Mouse (Mus musculus): ENCODE measurements at regions not wholly inside any gene's neighbourhood (a gene's known extent, or its start where the extent isn't known, plus 50 kb on each side); places are given as distances from the start of the nearest gene placed in this dataset.
A peak's percentile ranks its signal among the peaks of the same experiment; 100 is the strongest.

DNA sequence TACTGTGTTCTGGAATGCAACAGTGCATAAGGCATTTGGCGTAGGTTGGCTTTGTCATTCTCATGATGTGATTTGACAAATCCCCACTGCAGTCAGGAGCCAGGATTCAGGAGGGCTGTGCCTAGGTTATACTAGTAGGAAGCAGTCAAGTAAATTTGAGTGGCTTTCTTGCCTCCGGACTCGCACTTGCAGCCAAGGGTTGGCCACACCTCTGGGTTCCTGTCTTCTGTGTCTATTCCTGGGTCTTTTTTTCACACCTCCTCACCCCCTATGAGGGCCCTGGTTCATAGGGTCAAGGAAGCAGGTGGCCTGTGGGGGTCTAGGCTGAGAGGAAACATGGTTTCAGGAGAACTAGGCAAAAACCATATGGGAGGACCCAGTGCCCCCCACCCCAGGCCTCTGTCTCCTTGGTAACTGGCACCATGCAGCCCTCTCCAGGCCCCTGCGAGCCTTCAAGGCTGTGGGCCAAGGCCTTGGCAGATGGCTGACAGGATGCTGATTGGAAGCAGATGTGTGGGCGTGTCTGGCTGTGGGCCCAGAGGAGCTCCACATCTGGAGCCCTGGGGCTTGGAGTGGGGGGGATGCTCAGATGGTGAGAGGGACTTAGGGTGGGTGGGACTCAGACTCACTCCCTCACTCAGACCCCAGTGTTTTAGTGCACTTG lies 195.7 kb downstream of the Rgs3 start:
- DNase-seq = no peak

DNA sequence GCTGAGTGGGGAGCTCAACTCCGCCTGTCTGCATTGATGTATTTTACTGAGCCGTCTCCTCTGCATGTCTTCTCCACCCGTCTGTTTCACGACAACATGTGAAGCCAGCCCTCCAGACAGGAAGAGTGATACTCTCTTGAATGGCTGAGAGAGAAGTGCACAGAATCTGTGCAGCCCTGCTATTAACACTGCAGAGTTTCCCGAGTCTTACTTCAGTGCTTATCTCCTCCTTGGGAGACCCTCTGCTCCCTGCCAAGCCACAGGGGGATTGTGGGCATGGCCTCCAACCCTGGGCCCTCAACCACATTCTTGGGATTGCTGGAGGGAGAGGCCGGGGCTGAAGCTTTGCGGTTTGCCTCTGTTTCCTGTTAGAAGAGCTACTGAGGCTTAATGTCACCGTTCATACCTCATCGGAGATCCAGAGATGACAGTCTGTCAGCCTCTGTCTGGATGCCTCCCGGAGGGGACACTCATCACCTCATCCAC lies 197.1 kb downstream of the Rgs3 start:
- DNase-seq = no peak

DNA sequence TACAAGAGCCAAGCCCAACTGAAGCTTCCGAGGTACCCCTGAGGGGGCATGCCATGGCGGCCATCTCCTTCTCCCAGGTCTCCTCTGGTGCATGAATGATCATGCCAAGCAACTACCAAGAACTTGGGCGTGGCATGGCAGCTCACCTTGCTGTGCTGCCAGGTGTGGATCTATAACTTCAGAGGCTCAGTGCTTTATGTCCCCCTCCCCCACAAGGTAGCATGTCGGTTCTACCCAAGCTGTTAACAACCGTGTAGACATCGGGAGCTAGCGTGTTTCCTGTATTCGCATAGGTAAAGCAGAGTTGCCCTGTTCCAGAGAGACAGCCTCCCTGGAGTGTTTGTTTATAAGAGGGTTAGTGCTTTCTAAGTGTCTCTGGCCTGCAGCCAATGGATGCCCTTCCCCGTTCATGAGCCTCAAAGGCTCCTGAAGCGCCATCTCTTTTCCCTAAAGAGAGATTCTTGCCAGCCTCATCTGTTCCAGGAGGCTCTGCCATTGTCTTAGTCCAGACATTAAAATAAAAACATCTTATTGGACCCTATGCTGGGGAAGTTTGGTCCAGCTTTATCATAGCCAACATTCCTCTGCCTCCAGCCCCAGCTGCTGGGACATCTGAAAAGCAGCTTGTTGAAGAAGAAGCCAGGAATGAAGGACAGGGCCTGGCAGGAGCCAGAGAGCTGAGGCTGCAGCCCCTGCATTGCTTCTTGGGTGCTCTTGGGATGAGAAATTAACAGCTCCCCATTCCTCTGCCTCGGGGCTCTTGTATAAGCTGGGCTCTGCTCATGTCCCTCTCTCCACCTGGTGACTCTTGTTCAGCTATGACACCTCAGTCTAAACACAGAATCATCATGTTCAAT lies 201.3 kb downstream of the Rgs3 start:
- no peak for DNase-seq

DNA sequence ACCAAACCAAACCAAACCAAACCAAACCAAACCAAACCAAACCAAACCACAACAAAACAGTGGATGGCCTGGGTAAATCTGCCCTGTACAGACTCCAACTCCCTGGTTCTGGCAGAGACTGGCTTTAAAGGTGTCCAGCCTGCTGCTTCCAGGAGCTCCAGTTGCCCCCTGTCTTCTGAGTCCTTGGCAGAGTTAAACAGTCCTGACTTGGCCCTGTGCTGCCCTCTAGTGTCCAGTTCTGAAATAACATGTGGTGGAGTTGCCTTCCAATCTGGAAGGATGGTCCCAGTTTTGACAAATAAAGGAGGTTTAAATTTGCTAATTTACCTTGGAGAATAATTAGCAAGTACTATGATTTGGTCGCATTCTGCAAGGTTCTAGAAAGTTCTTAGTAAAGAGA lies 202.0 kb downstream of the Rgs3 start:
- peak; percentile 62 for DNase-seq

DNA sequence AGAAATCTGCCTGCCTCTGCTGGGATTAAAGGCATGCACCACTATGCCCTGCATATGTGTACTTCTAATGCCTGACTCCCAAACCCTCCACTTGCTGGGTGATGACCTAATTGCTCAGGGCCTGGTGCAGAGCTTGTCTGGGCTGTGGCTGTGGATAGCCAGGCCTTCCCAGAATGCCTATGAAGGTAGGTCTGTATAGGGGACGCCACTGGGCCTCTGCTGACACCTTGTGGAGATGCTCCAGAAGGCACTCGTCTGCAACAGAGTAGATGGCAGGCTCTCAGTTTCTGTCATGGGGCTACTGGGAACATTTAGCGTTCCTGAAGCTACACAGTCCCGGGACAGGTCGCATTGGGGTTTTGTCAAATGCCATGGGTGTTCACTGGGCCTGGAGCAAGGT lies 201.4 kb upstream of the Zfp618 start:
- DNase-seq = peak; percentile 80

DNA sequence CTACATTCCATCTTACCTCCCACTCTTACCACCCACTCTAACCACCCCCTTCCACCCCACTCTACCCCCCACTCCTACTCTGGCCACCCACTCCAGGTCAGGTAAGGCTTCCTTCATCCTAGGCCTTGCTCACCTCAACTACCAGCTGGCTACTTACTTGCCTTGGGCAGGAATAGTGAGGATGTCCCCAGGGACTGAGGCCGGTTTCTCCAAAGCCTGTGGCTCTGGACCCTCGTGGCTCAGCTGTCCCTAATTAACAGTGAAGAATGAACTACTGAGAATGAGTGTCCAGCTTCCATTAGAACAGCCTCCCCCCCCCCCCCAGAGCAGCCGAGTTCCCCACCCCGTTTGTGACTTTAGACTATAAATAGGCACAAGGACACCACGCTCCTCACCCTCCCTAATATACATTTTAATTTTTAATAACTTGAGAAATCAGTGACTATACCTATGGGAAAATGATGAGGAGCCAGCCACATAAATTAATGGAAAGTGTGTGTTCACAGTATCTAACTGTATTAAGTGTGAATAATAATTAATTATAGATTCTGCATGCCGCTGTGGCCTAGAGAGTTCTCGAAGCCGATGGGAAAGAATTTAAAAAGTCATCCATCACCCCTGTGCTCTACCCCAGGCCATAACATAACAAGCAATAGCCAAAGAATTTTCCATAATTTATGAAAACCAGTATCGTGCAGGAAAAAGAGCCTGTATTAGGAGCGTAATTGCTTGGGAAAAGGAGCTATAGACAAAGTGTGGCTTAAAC lies 195.7 kb upstream of the Zfp618 start:
- no peak for DNase-seq

DNA sequence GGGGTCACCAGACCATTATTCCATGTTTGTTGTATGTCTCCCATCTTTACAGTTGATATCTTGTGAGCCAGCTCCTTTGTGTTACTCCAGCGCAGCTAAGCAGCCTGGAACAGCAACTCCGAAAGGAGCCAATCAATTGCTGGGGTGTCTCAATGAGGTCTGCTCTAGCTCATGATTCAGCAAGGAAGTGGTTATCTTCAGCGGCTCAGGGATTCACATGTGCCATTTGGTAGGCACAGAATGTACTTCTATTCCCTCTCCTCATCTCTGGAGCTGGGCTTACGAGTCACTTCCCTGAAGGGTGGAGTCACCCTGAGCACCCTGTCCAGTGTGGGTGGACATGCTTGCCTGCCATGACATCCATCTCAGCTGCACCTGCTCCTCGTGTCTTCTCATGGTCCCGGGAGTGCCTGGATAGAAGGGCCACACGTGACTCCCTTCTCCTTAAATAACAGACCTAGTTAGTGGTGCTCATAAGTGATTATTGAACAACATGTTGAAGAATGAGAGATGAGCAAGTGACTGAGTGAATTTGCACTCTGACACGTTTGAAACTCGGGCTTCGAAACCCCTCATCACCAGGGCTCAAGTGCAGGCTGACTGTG lies 190.3 kb upstream of the Zfp618 start:
- no peak for DNase-seq

DNA sequence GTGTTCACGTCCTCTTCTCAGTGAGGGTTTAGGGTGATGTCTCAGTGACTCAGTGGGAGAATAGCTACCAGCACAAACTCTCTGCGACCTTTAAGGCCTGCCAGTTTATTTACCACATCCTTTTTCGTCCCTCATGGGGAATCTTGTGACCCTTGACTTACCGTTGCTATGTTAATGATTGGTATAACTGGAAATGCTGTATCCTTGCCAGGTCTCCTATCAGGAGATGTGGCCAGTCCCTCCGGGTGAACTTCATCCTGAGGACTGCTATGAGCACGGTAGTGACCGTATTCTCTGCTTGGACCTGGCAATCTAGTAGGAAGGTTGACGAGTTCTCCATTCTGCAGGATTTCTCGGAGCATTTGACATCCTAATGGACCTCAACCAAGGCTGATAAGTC lies 188.5 kb upstream of the Zfp618 start:
- no peak for DNase-seq

DNA sequence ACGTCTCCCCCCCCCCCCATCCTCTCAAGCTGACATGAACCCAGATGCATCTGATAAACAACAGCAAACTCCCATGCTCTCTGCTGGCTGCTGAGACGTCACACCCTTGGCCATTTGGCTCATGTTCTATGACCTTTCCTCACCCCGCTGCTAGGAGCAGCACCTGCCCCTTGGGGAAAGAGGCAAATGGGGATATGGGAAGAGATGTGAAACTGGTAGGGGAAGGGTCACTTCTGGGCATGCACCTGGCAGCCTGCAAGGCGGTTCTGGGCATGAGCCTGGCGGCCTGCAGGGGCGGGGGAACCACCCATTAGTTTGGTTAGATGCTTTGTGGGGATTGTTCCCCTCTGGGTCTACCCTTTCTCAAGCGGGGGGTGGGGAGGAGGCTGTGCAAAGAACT lies 187.9 kb upstream of the Zfp618 start:
- DNase-seq = no peak

DNA sequence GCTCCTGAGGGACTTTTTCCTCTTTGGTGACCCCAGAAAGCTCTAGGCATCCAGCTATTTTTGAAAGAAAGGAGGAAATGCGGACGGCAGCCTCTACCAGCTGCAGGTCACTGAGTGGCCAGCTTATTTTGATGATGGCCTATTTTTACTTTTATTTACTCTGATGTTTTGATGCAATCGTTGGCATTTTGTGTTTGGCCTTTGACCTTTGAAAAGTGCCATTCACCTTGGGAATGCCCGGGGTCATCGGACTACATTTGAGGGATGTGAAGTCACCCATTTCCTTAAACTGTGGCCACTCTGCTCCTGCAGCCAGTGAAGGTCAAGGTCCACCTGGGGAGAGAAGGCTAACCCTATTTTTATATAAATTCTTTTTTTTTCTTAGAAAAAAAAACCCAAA lies 186.8 kb upstream of the Zfp618 start:
- DNase-seq = no peak

DNA sequence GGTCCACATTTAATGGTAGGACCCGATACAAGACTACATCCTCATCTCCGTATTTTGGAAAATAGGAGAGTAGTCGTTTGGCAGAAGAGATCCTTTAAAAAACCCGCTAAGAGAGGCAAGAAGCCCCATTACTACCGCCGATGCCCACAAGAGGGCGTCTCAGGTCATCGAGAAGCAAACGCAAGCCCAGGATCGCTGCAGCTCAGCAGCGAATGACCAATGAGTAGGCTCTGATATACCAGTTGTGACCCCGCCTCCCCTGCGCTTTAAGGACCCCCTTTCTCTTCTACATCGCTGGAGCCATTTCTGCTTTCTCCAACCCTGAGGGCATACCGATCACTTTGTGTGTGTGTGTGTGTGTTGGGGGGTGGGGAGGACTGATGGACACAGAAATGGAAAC lies 185.0 kb upstream of the Zfp618 start:
- peak; percentile 81 for DNase-seq

DNA sequence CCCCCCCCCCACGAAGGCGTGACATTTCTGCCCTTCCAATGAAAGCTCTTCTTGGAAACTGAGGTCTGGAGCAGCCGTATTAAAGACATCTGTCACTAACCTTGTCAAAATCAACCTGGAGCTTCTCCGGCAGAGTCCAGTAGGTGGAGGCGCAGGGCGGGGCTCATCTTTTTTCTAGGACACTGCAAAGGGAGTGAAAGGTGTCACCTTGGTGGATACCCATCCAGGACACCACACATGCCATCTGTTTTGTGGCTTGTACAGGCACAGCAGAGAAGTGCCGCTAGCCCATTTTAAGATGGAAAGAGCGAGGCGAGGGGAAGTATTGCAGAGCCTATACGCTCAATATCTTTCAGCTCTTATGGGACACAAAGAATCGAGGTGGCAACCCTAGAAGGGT lies 184.5 kb upstream of the Zfp618 start:
- peak; percentile 18 for DNase-seq

DNA sequence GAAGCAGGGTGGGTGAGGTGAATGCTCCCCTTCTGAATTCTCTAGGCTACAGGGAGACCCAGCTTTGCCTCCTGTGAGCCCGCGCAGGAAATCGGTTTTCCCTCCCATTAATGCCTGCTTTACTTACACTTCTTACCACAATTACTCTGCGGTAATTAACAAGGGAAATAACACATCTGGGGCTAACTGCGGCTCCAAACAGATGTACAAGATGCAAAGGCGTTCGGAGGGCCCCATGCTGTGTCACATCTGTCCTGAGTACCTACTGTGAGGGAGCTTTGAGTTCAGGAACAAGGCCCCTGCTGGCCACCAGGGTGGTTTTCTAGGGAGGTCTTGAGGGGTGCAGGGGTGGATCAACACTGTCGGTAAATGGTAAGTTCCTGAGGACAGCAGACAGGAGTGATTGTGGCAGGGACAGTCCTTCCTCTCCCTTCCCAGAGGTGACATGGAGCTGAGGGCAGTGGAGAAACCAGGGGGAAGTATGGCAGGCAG lies 184.0 kb upstream of the Zfp618 start:
- no peak for DNase-seq

DNA sequence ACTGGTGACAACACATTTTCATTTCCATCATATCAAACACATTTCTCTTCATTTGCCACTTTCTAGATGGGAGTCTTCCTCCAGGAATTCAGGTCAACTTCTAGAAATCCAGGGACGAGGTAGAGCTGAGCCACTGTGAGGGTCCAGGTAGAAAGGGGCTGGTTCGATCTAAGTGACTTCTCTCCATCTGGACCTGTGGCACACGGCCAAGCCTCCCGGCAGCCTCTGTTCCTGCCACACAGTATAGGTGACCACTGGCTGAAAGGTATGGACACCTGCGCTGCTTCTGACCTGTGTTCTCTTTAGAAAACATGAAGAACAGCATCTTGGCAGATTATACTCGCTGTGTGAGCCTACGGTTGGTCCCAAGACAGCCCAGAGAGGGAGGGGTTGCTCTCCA lies 179.7 kb upstream of the Zfp618 start:
- no peak for DNase-seq

DNA sequence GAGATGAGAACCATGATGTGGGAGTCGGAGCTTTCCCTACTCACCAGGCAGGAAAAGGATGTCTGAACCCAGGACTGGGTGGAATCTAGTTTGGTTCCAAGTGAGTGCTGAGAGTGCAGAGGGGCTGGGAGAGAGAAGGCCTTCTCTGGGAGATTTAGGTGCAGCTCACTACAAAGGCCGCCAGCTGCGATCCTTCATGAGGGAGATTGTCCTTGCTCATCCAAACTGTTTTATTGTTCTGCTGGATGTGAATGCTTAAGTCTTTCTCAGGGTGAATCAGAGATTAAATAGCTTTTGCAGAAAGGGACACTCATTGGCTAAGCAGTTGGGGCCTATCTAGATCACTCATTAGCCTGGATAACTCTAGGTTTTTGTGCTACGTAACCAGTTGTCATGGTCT lies 175.7 kb upstream of the Zfp618 start:
- DNase-seq = no peak

DNA sequence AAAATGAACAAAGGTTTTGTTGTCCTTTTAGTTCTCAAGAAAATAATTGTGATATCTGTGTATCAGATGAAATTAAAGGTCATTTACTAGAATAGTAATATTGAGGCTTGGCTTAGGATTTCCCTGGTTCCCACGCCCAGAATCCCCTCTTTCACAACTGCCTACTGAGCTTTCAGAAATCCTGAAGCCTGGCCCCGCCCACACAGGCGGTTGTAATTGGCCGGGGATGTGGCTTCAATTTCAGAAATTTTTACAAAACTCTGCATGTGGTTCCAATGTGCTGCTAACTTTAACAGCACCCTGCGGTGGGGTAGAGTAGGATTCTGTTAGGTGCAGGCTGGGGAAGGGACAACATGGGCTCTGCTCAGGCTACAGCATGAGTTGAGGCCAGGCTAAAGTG lies 171.8 kb upstream of the Zfp618 start:
- DNase-seq = no peak

DNA sequence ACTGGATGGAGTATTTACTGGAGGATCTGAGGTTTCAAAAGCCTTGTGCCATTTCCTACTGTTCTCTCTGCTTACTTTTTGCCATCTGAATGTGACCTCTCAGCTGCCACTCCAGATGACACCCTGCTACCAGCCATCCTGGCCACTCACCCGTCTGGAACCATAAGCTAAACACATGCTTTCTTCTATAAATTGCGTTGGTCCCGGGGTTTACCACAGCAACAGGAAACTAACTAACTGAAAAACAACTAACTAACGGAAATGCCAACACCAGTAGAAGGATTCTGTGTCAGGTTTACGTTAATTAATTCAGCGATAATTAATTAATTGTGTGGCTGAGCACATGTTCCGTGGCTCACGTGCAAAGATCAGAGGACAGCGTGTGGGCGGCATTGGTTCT lies 169.8 kb upstream of the Zfp618 start:
- no peak for DNase-seq

DNA sequence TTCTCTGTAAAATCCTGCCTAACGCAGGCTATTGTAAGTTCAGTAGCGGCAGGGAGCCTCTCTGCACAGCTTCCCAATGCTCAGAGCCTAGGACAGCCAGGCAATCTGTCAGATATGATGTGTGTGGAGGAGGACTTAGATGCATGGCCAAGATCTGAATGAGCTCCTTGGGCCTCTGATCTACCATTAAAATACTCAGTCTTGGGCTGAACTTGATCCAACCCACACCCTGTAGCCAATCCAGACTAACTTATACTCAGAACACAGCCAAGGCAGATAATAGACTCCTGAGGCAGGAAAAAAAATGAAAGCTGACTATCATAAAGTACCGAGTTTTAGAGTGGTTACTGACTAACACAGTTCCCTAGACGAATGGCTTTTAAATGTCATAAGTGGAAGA lies 165.4 kb upstream of the Zfp618 start:
- DNase-seq = no peak

DNA sequence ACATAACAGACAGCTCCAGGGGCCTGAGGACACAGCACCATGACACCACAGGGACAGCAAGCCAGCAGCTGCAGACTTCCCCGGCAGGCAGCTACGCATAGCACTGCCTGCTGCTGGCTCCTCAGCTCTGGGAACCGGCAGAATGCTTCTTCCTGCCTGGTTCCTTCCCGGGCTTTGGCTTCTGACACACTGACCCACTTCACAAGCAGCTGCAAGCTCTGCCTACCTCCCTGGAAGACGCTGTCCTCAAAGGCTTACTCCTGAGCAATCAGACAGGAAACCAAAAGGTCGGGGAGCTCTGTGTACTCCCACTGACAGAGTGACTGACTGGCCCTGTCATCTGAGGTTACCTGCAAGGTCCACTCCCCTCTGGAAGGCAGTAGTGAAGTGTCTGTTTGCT lies 159.5 kb upstream of the Zfp618 start:
- no peak for DNase-seq

DNA sequence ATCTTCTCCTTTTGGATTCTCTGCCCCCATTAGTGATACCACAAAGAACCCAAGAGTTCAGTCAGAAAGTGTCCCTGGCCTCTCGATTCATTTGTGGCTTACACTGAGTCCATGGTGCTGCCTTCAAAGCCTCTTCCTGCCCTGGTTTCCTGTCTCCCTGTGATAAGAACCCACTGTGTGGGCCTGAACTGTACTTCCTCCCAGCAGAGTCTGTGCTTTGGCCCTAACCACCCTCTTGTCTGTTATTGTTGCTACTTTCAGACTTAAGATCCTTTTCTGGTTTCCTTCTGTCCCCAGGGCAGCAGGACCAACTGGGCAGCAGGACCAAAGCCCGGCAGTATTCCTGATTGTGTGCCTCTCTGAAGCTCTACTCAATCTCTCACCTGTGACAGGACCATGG lies 158.6 kb upstream of the Zfp618 start:
- DNase-seq = no peak

DNA sequence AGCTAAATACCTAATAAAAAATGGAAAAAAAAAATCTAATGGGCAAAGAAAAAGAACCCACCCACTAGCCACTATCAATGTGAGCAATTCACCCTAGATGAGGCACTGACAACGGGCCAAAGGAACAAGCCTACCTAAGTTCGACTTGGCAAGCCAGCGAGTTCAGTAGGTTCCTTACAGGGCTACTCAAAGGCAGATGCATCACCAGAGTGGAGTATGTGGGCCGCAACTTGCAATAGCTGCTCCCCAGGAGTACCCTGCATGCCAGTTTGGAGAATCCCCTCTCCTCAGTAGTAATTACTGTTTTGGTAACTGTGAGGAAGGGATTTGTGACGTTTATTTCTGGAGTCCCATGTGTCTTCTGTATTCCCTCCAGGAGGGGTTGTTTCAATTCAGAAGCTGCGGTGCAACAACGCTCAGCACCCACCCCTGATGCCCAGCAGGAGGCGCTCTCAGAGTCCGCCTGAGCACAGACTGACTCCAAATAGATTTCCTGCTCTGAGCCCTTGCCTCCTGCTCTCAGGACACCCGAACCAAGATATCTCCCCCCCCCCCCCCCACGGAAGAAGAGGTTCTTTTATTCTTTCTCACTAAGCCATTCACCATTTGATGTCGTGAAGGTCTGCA lies 157.3 kb upstream of the Zfp618 start:
- DNase-seq = no peak

DNA sequence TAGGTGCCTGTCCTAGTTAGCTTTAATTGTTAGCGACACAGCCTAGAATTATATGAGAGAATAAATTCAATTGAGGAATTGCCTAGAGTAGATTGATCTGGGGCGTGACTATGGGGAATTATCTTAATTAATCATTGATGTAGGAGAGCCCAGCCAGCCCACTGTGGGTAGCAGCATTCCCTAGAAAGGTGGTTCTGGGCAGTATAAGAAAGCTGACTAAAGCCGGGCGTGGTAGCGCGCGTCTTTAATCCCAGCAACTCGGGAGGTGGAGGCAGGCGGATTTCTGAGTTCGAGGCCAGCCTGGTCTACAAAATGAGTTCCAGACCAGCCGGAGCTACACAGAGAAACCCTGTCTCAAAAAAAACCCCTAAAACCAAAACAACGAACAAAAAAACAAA lies 156.8 kb upstream of the Zfp618 start:
- DNase-seq = no peak

DNA sequence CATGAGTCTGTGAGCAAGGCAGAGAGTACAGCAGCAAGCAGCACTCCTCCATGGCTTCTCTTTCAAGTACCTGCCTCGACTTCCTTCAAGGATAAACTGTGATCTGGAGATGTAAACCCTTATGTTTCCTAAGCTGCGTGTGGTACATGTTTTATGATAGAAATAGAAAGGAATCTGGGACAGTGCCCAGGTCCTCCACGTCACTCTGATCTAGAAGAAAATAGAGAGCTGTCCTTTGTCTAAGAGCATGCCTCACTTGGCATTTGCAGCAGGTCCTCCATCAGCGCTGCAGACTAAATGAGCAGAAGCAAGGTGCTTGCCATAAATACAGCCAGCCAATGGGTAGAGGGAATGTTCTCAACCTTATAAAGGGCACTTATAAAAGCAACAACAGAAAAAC lies 156.3 kb upstream of the Zfp618 start:
- no peak for DNase-seq

Data from cerebellum, adult 11-12 months (tissue).